Mouse (Mus musculus) liver, adult 2 months (tissue): ENCODE measurements at regions not wholly inside any gene's neighbourhood (a gene's known extent, or its start where the extent isn't known, plus 50 kb on each side); places are given as distances from the start of the nearest gene placed in this dataset.

Experiments used
- DNase-seq: peaks from one replicate; pipeline ENCODE4 v3.0.0-alpha.2; 2011; ENCODE audit warnings: low read depth, low spot score; ENCODE audit errors: extremely low read depth
- H3K27ac ChIP-seq: fragments of 200-500 bp; replicated peaks from 2 replicates; pipeline ENCODE4 v1.5.1; 2012; ENCODE audit warnings: low read depth, mild to moderate bottlenecking, control low read depth, inconsistent platforms, low read length; ENCODE audit not compliant: insufficient read depth
- H3K27me3 ChIP-seq: fragments of 200-500 bp; 2 replicates; pipeline ENCODE4 v1.6.1; 2012; ENCODE audit warnings: mild to moderate bottlenecking, moderate library complexity, low read length, inconsistent platforms; ENCODE audit not compliant: control insufficient read depth, insufficient read depth
- H3K36me3 ChIP-seq: fragments of 200-500 bp; 2 replicates; pipeline ENCODE4 v1.6.1; 2012; ENCODE audit warnings: low read length, inconsistent platforms; ENCODE audit not compliant: control insufficient read depth, insufficient read depth
- H3K4me1 ChIP-seq: fragments of 200-500 bp; 2 replicates; pipeline ENCODE4 v1.6.1; 2011; ENCODE audit warnings: low read length; ENCODE audit not compliant: control insufficient read depth, insufficient read depth
- H3K4me3 ChIP-seq: fragments of 200-500 bp; 2 replicates; pipeline ENCODE4 v1.5.1; 2011; ENCODE audit warnings: low read depth, mild to moderate bottlenecking, control low read depth, low read length, moderate library complexity; ENCODE audit not compliant: insufficient read depth
- H3K79me2 ChIP-seq: fragments of 200-500 bp; 2 replicates; pipeline ENCODE4 v1.6.1; 2012; ENCODE audit warnings: inconsistent platforms, mild to moderate bottlenecking, low read length, moderate library complexity; ENCODE audit not compliant: control insufficient read depth, insufficient read depth
- H3K9ac ChIP-seq: fragments of 200-500 bp; 2 replicates; pipeline ENCODE4 v1.6.1; 2012; ENCODE audit warnings: low read depth, mild to moderate bottlenecking, control low read depth, inconsistent platforms, low read length
- CTCF ChIP-seq: fragments of 200-500 bp; IDR thresholded peaks from 2 replicates; pipeline ENCODE4 v1.5.1; 2011; ENCODE audit warnings: low read depth, low read length, control low read depth
- POLR2A ChIP-seq: fragments of 200-500 bp; IDR thresholded peaks from 2 replicates; pipeline ENCODE4 v1.6.1; 2011; ENCODE audit warnings: low read length, control low read depth; ENCODE audit not compliant: insufficient read depth; ENCODE audit errors: extremely low read depth
- WGBS: fragments of 180-500 bp; shearing (Covaris S2); methylation state at CpG from one replicate; pipeline ENCODE4 v1.1.7; 2018; 5-methylcytosine and 5-hydroxymethylcytosine counted together

GRCm38 (mm10) chr11:18489517-18490256, 529.1 kb downstream of the Meis1 start:
- no peak for DNase-seq
- no peak overlapping the region for H3K27ac ChIP-seq
- no peak overlapping the region for H3K4me3 ChIP-seq
- H3K36me3 ChIP-seq: no peaks in the 10 kb centered on the region
- TF ChIP-seq POLR2A: no peak
- TF ChIP-seq CTCF: no peak
- H3K4me1 ChIP-seq: no peaks in the 10 kb centered on the region
- 77% methylated on average over 9 of the region's 9 CpGs for WGBS
- H3K9ac ChIP-seq: no peak overlapping the region
- H3K27me3 ChIP-seq: no peaks in the 10 kb centered on the region
- no peaks in the 10 kb centered on the region for H3K79me2 ChIP-seq

GRCm38 (mm10) chr11:18478841-18479240, 525.2 kb upstream of the Etaa1 start:
- Histone ChIP-seq H3K4me1 (no peaks in the 10 kb centered on the region), H3K27me3 (no peaks in the 10 kb centered on the region), H3K36me3 (no peaks in the 10 kb centered on the region), H3K4me3 (no peak overlapping the region), H3K79me2 (no peaks in the 10 kb centered on the region), H3K9ac (no peak overlapping the region), H3K27ac (no peak overlapping the region)
- no peak for TF ChIP-seq POLR2A
- TF ChIP-seq CTCF: no peak
- no peak for DNase-seq

- H3K4me1 ChIP-seq: no peaks in the 10 kb centered on the region
- no peak overlapping the region for H3K4me3 ChIP-seq
- H3K27me3 ChIP-seq: no peaks in the 10 kb centered on the region
- H3K79me2 ChIP-seq: no peaks in the 10 kb centered on the region
- H3K27ac ChIP-seq: no peak overlapping the region
- TF ChIP-seq POLR2A: no peak
- TF ChIP-seq CTCF: no peak
- no peak for DNase-seq
- WGBS: 78% methylated on average over 3 of the region's 3 CpGs
- no peak overlapping the region for H3K9ac ChIP-seq
- no peaks in the 10 kb centered on the region for H3K36me3 ChIP-seq
These were observed 497.6 kb upstream of the Etaa1 start for GRCm38 (mm10) chr11:18451271-18451670.

- TF ChIP-seq POLR2A: no peak
- no peak for TF ChIP-seq CTCF
- Histone ChIP-seq H3K36me3 (no peaks in the 10 kb centered on the region), H3K9ac (no peak overlapping the region), H3K79me2 (no peaks in the 10 kb centered on the region), H3K27me3 (no peaks in the 10 kb centered on the region), H3K27ac (no peak overlapping the region), H3K4me1 (no peaks in the 10 kb centered on the region), H3K4me3 (no peak overlapping the region)
- whole genome bisulfite sequencing: 65% methylated on average over 1 of the region's 1 CpGs
- no peak for DNase-seq
These were observed 495.2 kb upstream of the Etaa1 start for GRCm38 (mm10) chr11:18448879-18449278.

- TF ChIP-seq CTCF (no peak), POLR2A (no peak)
- Histone ChIP-seq H3K27ac (no peak overlapping the region), H3K9ac (no peak overlapping the region), H3K36me3 (no peaks in the 10 kb centered on the region), H3K4me1 (no peaks in the 10 kb centered on the region), H3K4me3 (no peak overlapping the region), H3K27me3 (no peaks in the 10 kb centered on the region), H3K79me2 (no peaks in the 10 kb centered on the region)
- DNase-seq: no peak
- 64% methylated on average over 8 of the region's 8 CpGs for WGBS
These were observed 490.9 kb upstream of the Etaa1 start for GRCm38 (mm10) chr11:18444600-18444999.

GRCm38 (mm10) chr11:18444101-18444500, 490.4 kb upstream of the Etaa1 start:
- 51% methylated on average over 5 of the region's 5 CpGs for WGBS
- no peak overlapping the region for H3K27ac ChIP-seq
- no peak for DNase-seq

More at GRCm38 (mm10) chr11:18444101-18444500, 490.4 kb upstream of the Etaa1 start:
- Histone ChIP-seq H3K9ac (no peak overlapping the region), H3K36me3 (no peaks in the 10 kb centered on the region), H3K4me1 (no peaks in the 10 kb centered on the region), H3K79me2 (no peaks in the 10 kb centered on the region), H3K27me3 (no peaks in the 10 kb centered on the region), H3K4me3 (no peak overlapping the region)
- TF ChIP-seq POLR2A (no peak), CTCF (no peak)
